Mouse (Mus musculus) kidney, postnatal 4 days (tissue): ENCODE data around the gene Wbp1l.

ENCODE experiments used
- DNase-seq, 2 experiments: peaks; one replicate each; pipeline ENCODE4 v3.0.0; 2021; ENCODE audit warnings: mixed read lengths in 2 of 2

Gene Wbp1l

GRCm38 (mm10) chr19:46599375-46600256 lies 732 bp downstream of the Wbp1l start:
- peak; percentile 37 to 49 for DNase-seq

DNA sequence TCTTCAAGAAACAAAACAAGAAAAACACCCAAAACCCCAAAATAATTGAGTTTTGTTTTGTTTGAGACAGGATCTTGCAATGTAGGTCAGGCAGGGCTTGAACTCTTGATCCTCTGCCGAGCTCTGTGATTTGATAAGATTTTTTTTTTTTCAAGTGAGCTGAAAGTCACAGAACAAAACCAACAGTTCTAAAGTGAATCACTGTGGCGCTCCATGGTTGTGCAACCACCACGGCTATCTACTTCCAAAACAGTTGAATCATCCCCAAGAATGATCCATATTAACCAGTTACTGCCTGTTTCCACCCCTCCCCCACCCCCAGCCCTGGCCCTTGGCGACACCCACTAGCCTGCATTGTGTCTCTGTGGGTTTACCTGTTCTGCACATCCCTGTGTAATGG lies 1.5 kb downstream of the Wbp1l start:
- DNase-seq: no peak

GRCm38 (mm10) chr19:46601491-46601890 lies 2.6 kb downstream of the Wbp1l start:
- DNase-seq: peak in 1 of 2 experiments; percentile 29

DNA sequence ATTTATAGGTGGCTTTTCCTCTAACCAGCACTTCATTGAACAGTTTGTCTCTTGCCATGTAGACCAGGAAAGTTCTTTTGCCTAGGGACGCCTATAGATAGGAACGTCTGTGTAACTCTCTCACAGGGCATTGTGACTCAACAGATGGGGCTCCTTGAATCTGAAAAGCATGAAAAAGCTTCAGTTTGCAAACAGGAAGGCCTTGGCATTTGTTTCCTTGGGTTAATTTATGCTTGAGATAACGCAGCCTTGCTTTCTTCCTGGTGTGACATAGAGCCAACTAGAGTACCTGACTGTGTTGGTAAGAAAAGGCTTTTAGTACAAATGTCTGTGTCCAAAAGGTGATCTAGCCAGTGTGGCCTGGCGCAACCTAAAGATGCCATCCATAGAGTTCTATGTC lies 3.5 kb downstream of the Wbp1l start:
- DNase-seq: no peak

DNA sequence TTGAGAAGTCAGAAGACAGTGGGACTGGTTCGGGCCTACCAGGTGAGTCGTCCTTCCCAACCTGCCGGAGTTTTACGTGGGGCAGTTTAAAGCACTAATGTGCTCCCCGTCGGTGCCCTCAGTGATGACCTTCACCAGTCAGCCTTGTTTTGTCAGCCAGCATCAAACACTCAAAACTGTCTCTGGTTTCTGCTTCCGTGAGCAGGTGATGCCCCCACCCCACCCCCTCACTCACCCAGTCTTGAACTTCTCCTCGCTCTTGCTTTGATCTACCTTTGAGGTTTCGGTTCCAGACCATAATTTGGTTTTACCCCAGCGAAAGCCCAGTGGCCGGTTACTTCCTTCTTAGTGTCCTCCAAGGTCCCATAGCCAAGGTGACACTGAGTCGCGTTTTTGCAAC lies 7.8 kb downstream of the Wbp1l start:
- no peak for DNase-seq

- DNase-seq: peak; percentile 41 to 62
These were observed 8.5 kb downstream of the Wbp1l start for GRCm38 (mm10) chr19:46607424-46607823.

GRCm38 (mm10) chr19:46608158-46608557 lies 9.3 kb downstream of the Wbp1l start:
- no peak for DNase-seq

DNA sequence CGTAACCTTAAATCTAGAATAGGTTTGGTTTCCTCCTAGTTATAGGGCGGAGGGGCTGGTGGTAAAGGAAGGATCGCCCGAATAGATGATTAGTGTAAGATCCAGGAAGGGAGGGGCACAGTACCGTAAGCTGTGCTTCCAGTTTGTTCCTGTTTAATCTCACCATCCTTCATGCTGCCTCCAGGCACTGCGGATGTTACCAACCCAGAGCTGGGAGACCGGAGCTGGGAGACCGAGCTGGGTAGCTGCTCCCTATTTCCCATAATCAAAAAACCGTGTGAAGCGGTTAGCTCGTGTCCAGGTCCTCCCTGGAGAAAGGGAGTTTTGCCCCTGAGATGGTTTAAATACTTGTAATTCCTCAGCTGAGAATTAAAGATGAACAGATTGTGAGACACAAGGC lies 17.5 kb downstream of the Wbp1l start:
- DNase-seq: no peak

GRCm38 (mm10) chr19:46617361-46617760 lies 18.5 kb downstream of the Wbp1l start:
- DNase-seq: no peak

DNA sequence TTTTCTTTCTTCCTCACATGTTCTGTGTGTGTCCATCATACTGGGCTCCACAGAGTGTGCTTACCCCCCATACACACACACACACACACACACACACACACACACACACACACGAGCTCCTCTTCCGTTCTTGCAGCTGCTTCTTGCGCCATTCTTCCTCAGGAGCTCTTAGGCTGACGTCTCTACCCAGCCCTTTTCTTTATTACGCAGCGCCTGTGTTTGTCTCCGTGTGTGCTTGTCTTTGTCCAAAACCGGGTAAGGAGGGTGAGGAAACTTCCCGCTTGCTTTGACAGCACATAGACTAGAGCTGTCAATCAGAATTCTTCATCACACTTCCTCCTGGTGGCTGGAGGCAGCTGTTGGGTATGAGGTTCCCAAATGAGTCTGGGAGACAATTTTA lies 19.4 kb downstream of the Wbp1l start:
- no peak for DNase-seq

DNA sequence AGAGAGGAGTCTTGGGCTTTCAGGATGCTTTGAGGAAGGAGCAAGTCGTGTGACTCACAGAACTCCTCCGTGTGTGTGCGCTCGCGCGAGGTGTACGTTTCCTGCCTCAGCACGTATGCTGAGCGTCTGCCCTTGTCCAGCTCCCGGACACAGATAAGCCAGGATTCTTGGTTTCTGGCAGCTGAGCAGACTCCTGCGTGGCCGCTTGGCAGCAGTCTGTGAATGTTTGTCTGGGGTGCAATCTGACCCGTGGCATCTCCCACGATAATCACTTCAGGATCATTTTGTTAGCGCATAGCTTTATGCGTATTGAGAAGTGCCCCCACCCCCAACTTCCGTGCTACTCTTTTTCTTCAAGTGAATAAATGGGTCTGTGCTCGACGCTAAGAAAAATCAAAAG lies 20.1 kb downstream of the Wbp1l start:
- peak; percentile 32 to 50 for DNase-seq

- DNase-seq: no peak
These were observed 20.6 kb downstream of the Wbp1l start for GRCm38 (mm10) chr19:46619518-46619917.

DNA sequence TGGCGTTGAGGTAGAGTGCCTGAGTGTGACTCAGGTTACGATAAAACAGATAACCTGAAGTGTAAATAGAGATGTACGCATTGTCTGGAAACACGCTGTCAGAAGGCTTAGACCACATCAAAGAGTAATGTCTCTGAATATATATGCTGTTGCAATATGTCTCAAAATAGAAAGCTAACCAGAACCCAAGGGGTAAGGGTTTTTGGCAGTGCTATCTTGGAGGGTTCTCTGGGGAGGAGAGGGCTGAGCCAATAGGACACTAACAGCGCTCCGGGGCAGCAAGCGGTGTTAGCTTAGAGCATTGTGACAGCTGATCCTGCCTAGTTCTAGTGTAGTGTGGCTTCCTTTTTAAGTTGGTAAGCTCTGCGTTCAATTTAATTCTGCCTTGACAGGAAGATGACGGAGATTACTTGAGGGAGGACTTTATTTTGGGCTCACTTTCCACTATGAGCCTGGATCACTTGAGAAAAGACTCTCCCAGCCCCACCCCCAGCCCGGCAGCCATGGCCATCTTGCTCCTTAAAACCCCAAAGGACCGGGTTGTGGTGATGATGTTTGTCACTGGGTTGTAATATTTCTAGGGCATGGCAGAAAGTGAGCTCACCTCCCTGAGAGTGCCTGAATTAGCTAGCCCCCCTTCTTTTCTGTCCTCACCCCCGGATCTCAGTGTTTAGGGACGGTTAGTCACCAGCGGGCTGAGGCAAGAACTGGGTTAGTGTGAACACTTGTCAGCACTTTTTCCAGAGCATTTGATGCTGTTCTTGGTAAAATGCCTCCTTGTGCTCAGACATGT lies 21.3 kb downstream of the Wbp1l start:
- DNase-seq: no peak

GRCm38 (mm10) chr19:46621236-46622183 lies 22.6 kb downstream of the Wbp1l start:
- no peak for DNase-seq

DNA sequence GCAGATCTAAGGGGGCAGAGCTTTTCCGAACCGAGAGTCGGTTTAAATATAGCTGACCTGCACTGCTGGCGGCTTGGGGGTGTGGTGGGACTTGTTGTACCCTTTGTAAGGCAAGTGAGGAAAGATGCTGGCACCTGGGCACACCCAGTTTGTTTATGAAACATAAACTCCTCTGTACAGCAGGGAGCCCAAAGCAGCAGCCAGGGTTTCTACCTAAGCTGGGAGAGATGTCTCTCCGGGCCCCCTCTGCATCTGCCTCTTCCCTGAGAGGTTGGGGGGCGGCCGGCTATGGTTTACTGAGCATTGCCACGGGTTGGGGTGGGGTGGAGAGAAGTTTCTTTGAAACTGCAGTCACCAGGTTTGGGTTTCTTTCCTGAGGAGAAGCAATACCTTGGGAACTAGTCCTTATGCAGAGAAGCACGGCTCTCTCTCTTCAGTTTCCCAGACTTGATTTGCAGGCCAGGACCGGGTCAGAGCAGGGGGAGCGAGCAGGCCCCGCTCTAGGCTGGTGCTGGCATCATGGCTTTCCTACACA lies 23.8 kb downstream of the Wbp1l start:
- DNase-seq: no peak

DNA sequence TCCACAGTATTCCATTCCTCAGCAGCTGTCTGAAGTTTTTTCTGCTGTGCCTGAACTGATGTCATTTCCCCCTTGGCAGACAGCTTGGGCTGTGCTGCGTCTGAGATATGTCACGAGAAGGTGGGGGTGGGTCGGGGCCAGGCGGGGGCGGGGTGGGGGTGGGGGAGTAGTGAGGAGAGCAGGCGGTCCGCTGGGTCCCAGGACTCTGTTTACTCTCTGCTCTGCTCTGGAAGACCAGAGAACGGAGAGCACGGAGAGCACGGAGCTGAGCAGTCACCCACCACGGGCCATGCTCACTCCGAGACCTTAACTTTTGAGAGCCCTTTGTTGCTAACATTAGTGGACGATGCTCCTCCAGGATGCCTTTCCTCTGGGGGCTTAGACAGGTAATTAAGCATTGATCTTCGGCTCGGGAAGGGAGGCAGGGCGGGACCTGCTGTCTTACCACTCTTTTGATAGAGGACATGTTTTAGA lies 24.3 kb downstream of the Wbp1l start:
- peak; percentile 53 to 69 for DNase-seq

GRCm38 (mm10) chr19:46623790-46624772 lies 25.2 kb downstream of the Wbp1l start:
- peak; percentile 64 to 74 for DNase-seq

DNA sequence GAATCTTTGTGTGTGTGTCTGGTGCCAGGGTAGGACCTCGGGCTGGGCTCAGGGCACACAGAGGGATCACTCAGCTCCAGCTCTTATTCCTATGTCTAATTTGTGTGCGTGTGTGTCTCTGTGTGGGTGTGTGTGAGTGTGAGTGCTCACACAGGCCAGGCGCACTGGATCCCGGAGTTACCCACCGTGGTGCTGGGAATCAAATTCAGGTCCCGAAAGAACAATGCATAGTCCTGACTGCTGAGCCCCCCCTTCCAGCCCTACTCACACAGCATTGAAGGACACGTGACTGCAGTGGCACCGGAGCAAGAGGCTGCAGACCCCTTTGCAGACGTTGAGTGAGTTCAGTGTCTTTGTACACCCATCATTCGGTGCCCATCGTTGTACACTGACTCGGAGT lies 26.1 kb downstream of the Wbp1l start:
- no peak for DNase-seq

GRCm38 (mm10) chr19:46625519-46625918 lies 26.6 kb downstream of the Wbp1l start:
- DNase-seq: peak in 1 of 2 experiments; percentile 39

DNA sequence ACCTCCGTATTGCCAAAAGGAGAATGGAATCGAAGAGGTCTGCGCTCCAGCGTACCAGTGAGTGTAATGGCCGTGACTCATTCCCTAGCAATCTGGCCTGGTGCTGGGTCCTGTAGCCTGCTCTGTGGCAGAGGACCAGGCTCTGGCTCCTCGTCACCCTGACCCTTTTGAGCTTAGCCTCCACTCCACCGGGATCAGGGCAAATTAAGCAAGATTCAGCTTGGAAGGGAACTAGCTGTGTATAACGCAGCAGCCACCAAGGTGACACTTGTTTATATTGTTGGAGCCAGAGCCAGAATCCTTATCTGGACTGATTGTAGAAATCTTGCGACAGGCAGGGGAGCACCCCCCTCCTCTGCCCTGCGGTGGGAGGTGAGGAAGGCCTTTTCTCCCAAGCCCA lies 29.5 kb downstream of the Wbp1l start:
- no peak for DNase-seq

DNA sequence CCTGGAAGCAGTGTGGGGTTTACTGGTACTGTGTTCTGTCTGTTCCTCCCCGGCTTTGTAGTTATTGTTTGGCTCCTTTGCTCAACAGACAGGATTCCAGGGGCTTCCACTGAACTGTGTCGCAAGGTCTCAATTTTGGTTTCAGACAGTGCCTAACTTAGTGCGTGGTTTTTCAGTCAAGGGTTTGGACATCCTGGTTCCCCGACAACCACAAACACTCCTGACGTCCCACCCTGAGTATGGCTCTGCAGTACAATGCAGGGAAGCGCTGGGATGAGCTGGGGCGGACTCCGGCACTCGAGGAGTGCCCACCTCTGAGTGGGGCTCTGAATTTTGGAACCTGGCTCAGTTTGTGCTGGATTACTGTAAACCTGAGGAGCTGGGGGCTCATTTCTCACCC lies 30.9 kb downstream of the Wbp1l start:
- DNase-seq: no peak
